Comparison of ENCODE assay signal across 21 mouse cellular contexts in genomic region chr12:112769751-112770150, GRCm38 (mm10). TPM values are rescaled to one million over a fixed set of nuclear protein-coding genes. Genes with fewer than 3 reads are reported as not detected.
DNase-seq lines count a peak whose midpoint lies in the region; ATAC-seq and TF ChIP-seq lines count a peak whose summit lies in the region.
"Had no signal": no experiment of that assay in that cellular context is flagged by ENCODE, and none has a peak within 500 bp of the region (broad histone marks: within the 10 kb centered on the region; RNA-seq: fewer than 3 reads in every experiment).

No protein-coding gene starts in this region.

- ATAC-seq in intestine, embryonic 15.5 days, result peak; percentile 10; the same call in 1 of the 2 replicates
- no peak for ATAC-seq in intestine, postnatal 0 days
- ATAC-seq in forebrain, embryonic 15.5 days (replicated peaks), result no peak
- ATAC-seq: activated CD4-positive, CD25-positive, alpha-beta regulatory T cell, adult 4 months; forebrain, embryonic 13.5 days; forebrain, embryonic 16.5 days; Patski had no signal

- WGBS in heart, embryonic 10.5 days, result 64% methylated on average over 2 of the region's 2 CpGs
- WGBS in intestine, embryonic 15.5 days, result 85% methylated on average over 2 of the region's 2 CpGs
- WGBS in intestine, postnatal 0 days, result 70% methylated on average over 2 of the region's 2 CpGs
- WGBS in forebrain, embryonic 15.5 days, result 70% methylated on average over 2 of the region's 2 CpGs

- TF ChIP-seq POLR2A in CH12.LX (IDR thresholded peaks at IDR 0.05; ENCODE audit: low read depth, low read length), result no peak

- no peak for TF ChIP-seq CTCF in intestine, postnatal 0 days (IDR thresholded peaks at IDR 0.05; ENCODE audit: low read depth)
- no peak for TF ChIP-seq CTCF in CH12.LX (conservative IDR thresholded peaks at IDR 0.05 in 1 of 2, IDR thresholded peaks at IDR 0.05 in 1 of 2; ENCODE audit: low read depth in 2 of 2, low read length in 2 of 2)

- peaks cover 10% of the 10 kb centered on the region for H3K27me3 ChIP-seq in heart, embryonic 10.5 days (ENCODE audit: insufficient read depth, poor library complexity, severe bottlenecking)
- H3K27me3 ChIP-seq in intestine, embryonic 15.5 days (replicated peaks), result no peaks in the 10 kb centered on the region
- H3K27me3 ChIP-seq in intestine, postnatal 0 days (replicated peaks; ENCODE audit: control insufficient read depth, insufficient read depth, low read length), result no peaks in the 10 kb centered on the region
- no peaks in the 10 kb centered on the region for H3K27me3 ChIP-seq in CH12.LX (replicated peaks)
- no peaks in the 10 kb centered on the region for H3K27me3 ChIP-seq in forebrain, embryonic 15.5 days
- H3K27me3 ChIP-seq: embryonic facial prominence, embryonic 12.5 days; forebrain, embryonic 13.5 days; Patski had no signal

- H3K4me1 ChIP-seq in heart, embryonic 10.5 days, result peaks cover 36% of the 10 kb centered on the region
- 0 out of 2 replicates have a peak, but pooled peaks cover 2% of the 10 kb centered on the region for H3K4me1 ChIP-seq in intestine, embryonic 15.5 days (replicated peaks)
- H3K4me1 ChIP-seq in intestine, postnatal 0 days (replicated peaks; ENCODE audit: control insufficient read depth, insufficient read depth, low read length), result no peaks in the 10 kb centered on the region
- no peaks in the 10 kb centered on the region for H3K4me1 ChIP-seq in CH12.LX (ENCODE audit: control insufficient read depth in 1 of 2, insufficient read depth in 2 of 2)
- no peaks in the 10 kb centered on the region for H3K4me1 ChIP-seq in forebrain, embryonic 15.5 days
- H3K4me1 ChIP-seq: embryonic facial prominence, embryonic 12.5 days; forebrain, embryonic 13.5 days had no signal

- DNase-seq in heart, embryonic 10.5 days (ENCODE audit: low spot score), result peak; percentile 71
- DNase-seq in heart, postnatal 25 days (ENCODE audit: low spot score), result no peak
- DNase-seq in CH12.LX (ENCODE audit: extremely low read depth), result no peak
- DNase-seq: adrenal gland, adult 8-10 months; adrenal gland, postnatal 14 days; adrenal gland, postnatal 36 days; cerebellum, adult 11-12 months; cerebellum, adult 2 months; cerebellum, adult 9-10 months; cerebellum, postnatal 25 days had no signal

- TF ChIP-seq EP300 in CH12.LX (IDR thresholded peaks at IDR 0.05; ENCODE audit: low read length), result no peak

- in situ Hi-C loops in CH12.LX (cut with MboI; ENCODE audit: low pct_ligation_motif_present, low pct_unique_long_range_greater_than_20kb, low sequenced_read_pairs), result no loop called here

- H3K4me2 ChIP-seq in intestine, embryonic 15.5 days (replicated peaks), result no peak overlapping the region
- no peak overlapping the region for H3K4me2 ChIP-seq in intestine, postnatal 0 days (replicated peaks; ENCODE audit: low read depth)
- no peak overlapping the region for H3K4me2 ChIP-seq in CH12.LX (ENCODE audit: insufficient read depth, low read depth, poor library complexity, severe bottlenecking)
- no peak overlapping the region for H3K4me2 ChIP-seq in forebrain, embryonic 15.5 days (replicated peaks)
- H3K4me2 ChIP-seq: embryonic facial prominence, embryonic 12.5 days; forebrain, embryonic 13.5 days had no signal

- H3K9me3 ChIP-seq in heart, embryonic 10.5 days, result no peaks in the 10 kb centered on the region
- no peaks in the 10 kb centered on the region for H3K9me3 ChIP-seq in intestine, embryonic 15.5 days
- H3K9me3 ChIP-seq in intestine, postnatal 0 days (ENCODE audit: control insufficient read depth), result no peaks in the 10 kb centered on the region
- peaks cover 29% of the 10 kb centered on the region for H3K9me3 ChIP-seq in CH12.LX (replicated peaks; ENCODE audit: low read length)
- no peaks in the 10 kb centered on the region for H3K9me3 ChIP-seq in forebrain, embryonic 15.5 days
- H3K9me3 ChIP-seq: embryonic facial prominence, embryonic 10.5 days; forebrain, embryonic 13.5 days; G1E had no signal

- no peak for TF ChIP-seq RAD21 in CH12.LX (IDR thresholded peaks at IDR 0.05; ENCODE audit: low read depth, low read length)

- H3K4me3 ChIP-seq in heart, embryonic 10.5 days, result no peak overlapping the region
- H3K4me3 ChIP-seq in intestine, embryonic 15.5 days (replicated peaks), result no peak overlapping the region
- no peak overlapping the region for H3K4me3 ChIP-seq in intestine, postnatal 0 days (ENCODE audit: low read depth, low read length)
- H3K4me3 ChIP-seq in CH12.LX (replicated peaks in 1 of 3; ENCODE audit: low read depth in 2 of 3, low read length in 2 of 3, poor library complexity in 1 of 3), result no peak overlapping the region
- H3K4me3 ChIP-seq in forebrain, embryonic 15.5 days, result no peak overlapping the region
- H3K4me3 ChIP-seq: embryonic facial prominence, embryonic 10.5 days; embryonic facial prominence, embryonic 12.5 days; forebrain, embryonic 13.5 days had no signal

- intact Hi-C loops in heart, postnatal 25 days (cut with DNase I), result no loop called here

- H3K9ac ChIP-seq in intestine, embryonic 15.5 days, result no peak overlapping the region
- no peak overlapping the region for H3K9ac ChIP-seq in intestine, postnatal 0 days (ENCODE audit: low read depth, low read length)
- no peak overlapping the region for H3K9ac ChIP-seq in CH12.LX (ENCODE audit: insufficient read depth, low read depth)
- H3K9ac ChIP-seq in forebrain, embryonic 15.5 days (replicated peaks), result no peak overlapping the region
- H3K9ac ChIP-seq: embryonic facial prominence, embryonic 12.5 days; forebrain, embryonic 13.5 days had no signal

- no peaks in the 10 kb centered on the region for H3K79me2 ChIP-seq in CH12.LX (replicated peaks; ENCODE audit: control insufficient read depth, extremely low read depth, insufficient read depth, poor library complexity, severe bottlenecking)

- H3K27ac ChIP-seq in heart, embryonic 10.5 days, result no peak overlapping the region
- H3K27ac ChIP-seq in intestine, embryonic 15.5 days, result no peak overlapping the region
- no peak overlapping the region for H3K27ac ChIP-seq in intestine, postnatal 0 days (ENCODE audit: low read depth, low read length)
- no peak overlapping the region for H3K27ac ChIP-seq in CH12.LX (ENCODE audit: insufficient read depth, low read depth)
- no peak overlapping the region for H3K27ac ChIP-seq in forebrain, embryonic 15.5 days (replicated peaks)
- H3K27ac ChIP-seq: embryonic facial prominence, embryonic 10.5 days; embryonic facial prominence, embryonic 12.5 days; forebrain, embryonic 13.5 days had no signal

- no peaks in the 10 kb centered on the region for H3K36me3 ChIP-seq in heart, embryonic 10.5 days
- H3K36me3 ChIP-seq in intestine, embryonic 15.5 days, result no peaks in the 10 kb centered on the region
- H3K36me3 ChIP-seq in intestine, postnatal 0 days (ENCODE audit: control insufficient read depth, insufficient read depth), result no peaks in the 10 kb centered on the region
- peaks cover 45 to 84% of the 10 kb centered on the region in 2 experiments for H3K36me3 ChIP-seq in CH12.LX (replicated peaks in 1 of 2; ENCODE audit: control insufficient read depth in 1 of 2, insufficient read depth in 1 of 2, low read length in 1 of 2)
- no peaks in the 10 kb centered on the region for H3K36me3 ChIP-seq in forebrain, embryonic 15.5 days
- H3K36me3 ChIP-seq: embryonic facial prominence, embryonic 10.5 days; embryonic facial prominence, embryonic 12.5 days; G1E had no signal

- dilution Hi-C loops in CH12.LX (cut with MboI; ENCODE audit: extremely low pct_ligation_motif_present, extremely low pct_unique_long_range_greater_than_20kb, low sequenced_read_pairs), result no loop called here

RNA-seq across cellular contexts. Expression of gene Pld4, which starts 9.3 kb away (rescaled TPM):
- polyA plus RNA-seq in heart, embryonic 10.5 days (2016; fragmentation: Nextera tagmentation; extraction: Ambion mirVana), result 0.57 and 2.9 TPM in 2 replicates
- 1 to 10 TPM; 5.6 to 6.9 TPM for total RNA-seq in heart, postnatal 25 days (2021)
- polyA plus RNA-seq in intestine, embryonic 15.5 days (2015; fragmentation: Nextera tagmentation; extraction: Ambion mirVana), result 11.6 and 12.6 TPM in 2 replicates
- 6.7 and 6.9 TPM in 2 replicates for polyA plus RNA-seq in intestine, postnatal 0 days (2015; fragmentation: Nextera tagmentation; extraction: Ambion mirVana)
- 149 and 155 TPM in 2 replicates for total RNA-seq in CH12.LX (2012; rRNA removed)
- 112 and 117 TPM in 2 replicates for total RNA-seq in CH12.LX (2014; rRNA removed)
- polyA plus RNA-seq in CH12.LX (2012; ENCODE audit: insufficient read length, low read depth), result 196 and 226 TPM in 2 replicates
- 5.3 and 6.2 TPM in 2 replicates for polyA plus RNA-seq in forebrain, embryonic 15.5 days (2015; fragmentation: Nextera tagmentation; extraction: Ambion mirVana)
- polyA plus RNA-seq: C2C12 had no signal

RNA-seq across cellular contexts. Expression of gene Ahnak2, which starts 32.7 kb away (rescaled TPM):
- polyA plus RNA-seq in heart, embryonic 10.5 days (2016; fragmentation: Nextera tagmentation; extraction: Ambion mirVana), result 0.53 and 0.71 TPM in 2 replicates
- 10 to 100 TPM; 15.3 to 16.5 TPM for total RNA-seq in heart, postnatal 25 days (2021)
- 2.3 and 3.0 TPM in 2 replicates for polyA plus RNA-seq in intestine, embryonic 15.5 days (2015; fragmentation: Nextera tagmentation; extraction: Ambion mirVana)
- 1.6 TPM in 2 replicates for polyA plus RNA-seq in intestine, postnatal 0 days (2015; fragmentation: Nextera tagmentation; extraction: Ambion mirVana)
- total RNA-seq in CH12.LX (2012; rRNA removed) (16.2 and 27.7 TPM in 2 replicates), CH12.LX (2014; rRNA removed) (2.0 and 3.1 TPM in 2 replicates)
- 14.4 and 14.6 TPM in 2 replicates for polyA plus RNA-seq in CH12.LX (2012; ENCODE audit: insufficient read length, low read depth)
- polyA plus RNA-seq in forebrain, embryonic 15.5 days (2015; fragmentation: Nextera tagmentation; extraction: Ambion mirVana), result 0.92 and 1.1 TPM in 2 replicates
- polyA plus RNA-seq: activated CD4-positive, CD25-positive, alpha-beta regulatory T cell, adult 4 months had no signal

RNA-seq across cellular contexts. Expression of gene Clba1, which starts 39.0 kb away (rescaled TPM):
- polyA plus RNA-seq in heart, embryonic 10.5 days (2016; fragmentation: Nextera tagmentation; extraction: Ambion mirVana), result 13.0 and 14.9 TPM in 2 replicates
- total RNA-seq in heart, postnatal 25 days (2021), result 1 to 10 TPM; 1.5 to 1.9 TPM
- 3.7 and 4.6 TPM in 2 replicates for polyA plus RNA-seq in intestine, embryonic 15.5 days (2015; fragmentation: Nextera tagmentation; extraction: Ambion mirVana)
- polyA plus RNA-seq in intestine, postnatal 0 days (2015; fragmentation: Nextera tagmentation; extraction: Ambion mirVana), result 3.6 TPM in 2 replicates
- total RNA-seq in CH12.LX (2012; rRNA removed) (3.1 and 3.5 TPM in 2 replicates), CH12.LX (2014; rRNA removed) (2.5 TPM in 2 replicates)
- polyA plus RNA-seq in CH12.LX (2012; ENCODE audit: insufficient read length, low read depth), result 3.0 and 3.5 TPM in 2 replicates
- polyA plus RNA-seq in forebrain, embryonic 15.5 days (2015; fragmentation: Nextera tagmentation; extraction: Ambion mirVana), result 16.9 and 18.5 TPM in 2 replicates

RNA-seq across cellular contexts. Expression of gene Cep170b, which starts 49.5 kb away (rescaled TPM):
- polyA plus RNA-seq in heart, embryonic 10.5 days (2016; fragmentation: Nextera tagmentation; extraction: Ambion mirVana), result 3.9 and 6.6 TPM in 2 replicates
- 1 to 10 TPM; 7.7 to 9.8 TPM for total RNA-seq in heart, postnatal 25 days (2021)
- 20.1 and 22.4 TPM in 2 replicates for polyA plus RNA-seq in intestine, embryonic 15.5 days (2015; fragmentation: Nextera tagmentation; extraction: Ambion mirVana)
- 12.7 and 13.4 TPM in 2 replicates for polyA plus RNA-seq in intestine, postnatal 0 days (2015; fragmentation: Nextera tagmentation; extraction: Ambion mirVana)
- total RNA-seq in CH12.LX (2012; rRNA removed) (30.6 and 39.1 TPM in 2 replicates), CH12.LX (2014; rRNA removed) (44.4 and 48.1 TPM in 2 replicates)
- 44.4 and 63.1 TPM in 2 replicates for polyA plus RNA-seq in CH12.LX (2012; ENCODE audit: insufficient read length, low read depth)
- polyA plus RNA-seq in forebrain, embryonic 15.5 days (2015; fragmentation: Nextera tagmentation; extraction: Ambion mirVana), result 24.0 and 27.0 TPM in 2 replicates
- polyA plus RNA-seq: G1E had no signal

RNA-seq across cellular contexts. Expression of gene Cdca4, which starts 59.5 kb away (rescaled TPM):
- polyA plus RNA-seq in heart, embryonic 10.5 days (2016; fragmentation: Nextera tagmentation; extraction: Ambion mirVana), result 66.5 and 98.2 TPM in 2 replicates
- total RNA-seq in heart, postnatal 25 days (2021), result 1 to 10 TPM; 6.4 to 7.6 TPM
- polyA plus RNA-seq in intestine, embryonic 15.5 days (2015; fragmentation: Nextera tagmentation; extraction: Ambion mirVana), result 87.6 and 88.0 TPM in 2 replicates
- polyA plus RNA-seq in intestine, postnatal 0 days (2015; fragmentation: Nextera tagmentation; extraction: Ambion mirVana), result 22.6 and 24.1 TPM in 2 replicates
- total RNA-seq in CH12.LX (2012; rRNA removed) (78.0 and 90.6 TPM in 2 replicates), CH12.LX (2014; rRNA removed) (111 and 128 TPM in 2 replicates)
- 68.3 and 78.0 TPM in 2 replicates for polyA plus RNA-seq in CH12.LX (2012; ENCODE audit: insufficient read length, low read depth)
- polyA plus RNA-seq in forebrain, embryonic 15.5 days (2015; fragmentation: Nextera tagmentation; extraction: Ambion mirVana), result 81.3 and 82.0 TPM in 2 replicates

Comparison
In these comparisons a context has a peak if more than half of its experiments do, and no peak if none do; other contexts are left out.
1. RNA of gene Pld4, which starts 9.3 kb away (polyA plus RNA-seq): 196 to 226 TPM in CH12.LX; 11.6 to 12.6 TPM in intestine, embryonic 15.5 days, 6.7 to 6.9 TPM in intestine, postnatal 0 days, 5.3 to 6.2 TPM in forebrain, embryonic 15.5 days and 0.57 to 2.9 TPM in heart, embryonic 10.5 days; every median in the first group is over 10 times any median in the second.